Mouse (Mus musculus) right cerebral cortex, adult 18-20 months (tissue): ENCODE measurements around the gene Vipr1.
A peak's percentile ranks its signal among the peaks of the same experiment; 100 is the strongest.
"Not testable (repeated sequence)": the region's sequence is repeated elsewhere in the genome, so short reads cannot be mapped to it uniquely, and the experiment has no call there.

Experiments
- DNase-seq: peaks from one replicate; pipeline ENCODE4 v3.0.0; 2022; ENCODE audit warnings: mixed read lengths

Gene Vipr1

DNA sequence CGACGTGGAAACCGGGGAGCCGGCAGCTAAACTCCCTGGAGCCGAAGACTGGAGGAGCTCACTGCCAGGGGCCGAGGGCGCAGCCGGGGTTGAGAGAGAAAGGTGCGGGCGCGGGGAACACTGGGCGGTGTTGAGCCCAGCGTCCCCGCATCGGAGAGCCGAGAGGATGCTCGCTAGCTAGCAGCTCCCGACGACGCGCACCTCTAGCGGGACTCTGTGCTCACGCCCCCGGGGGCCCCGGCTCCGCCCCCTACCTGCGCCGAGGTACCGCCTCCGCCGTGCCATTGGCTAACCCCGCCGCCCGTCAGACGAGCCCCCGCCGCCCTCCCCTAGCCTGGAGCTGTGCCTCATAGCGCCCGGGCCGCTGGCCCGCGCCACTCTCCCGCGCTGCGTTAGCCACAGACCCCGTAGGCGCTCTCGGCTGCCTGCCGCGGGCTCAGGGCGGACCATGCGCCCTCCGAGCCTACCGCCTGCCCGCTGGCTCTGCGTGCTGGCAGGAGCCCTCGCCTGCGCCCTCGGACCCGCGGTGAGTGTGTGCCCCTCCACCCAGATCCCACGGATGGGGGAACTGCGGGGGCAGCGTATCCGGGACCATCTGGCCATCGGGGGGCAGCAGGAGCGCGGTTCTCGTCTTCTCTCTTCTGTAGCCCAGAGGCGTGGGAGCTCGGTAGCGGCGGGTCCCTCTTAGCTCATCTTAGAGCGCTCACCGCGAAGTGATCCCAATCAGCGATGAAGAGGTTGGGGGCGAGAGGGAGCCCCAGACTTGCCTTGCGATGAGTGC, at the start of gene Vipr1:
Vipr1 (plus strand) TSS at position 316 of the 781 bp plus-strand sequence.
- peak; percentile 89 for DNase-seq

DNA sequence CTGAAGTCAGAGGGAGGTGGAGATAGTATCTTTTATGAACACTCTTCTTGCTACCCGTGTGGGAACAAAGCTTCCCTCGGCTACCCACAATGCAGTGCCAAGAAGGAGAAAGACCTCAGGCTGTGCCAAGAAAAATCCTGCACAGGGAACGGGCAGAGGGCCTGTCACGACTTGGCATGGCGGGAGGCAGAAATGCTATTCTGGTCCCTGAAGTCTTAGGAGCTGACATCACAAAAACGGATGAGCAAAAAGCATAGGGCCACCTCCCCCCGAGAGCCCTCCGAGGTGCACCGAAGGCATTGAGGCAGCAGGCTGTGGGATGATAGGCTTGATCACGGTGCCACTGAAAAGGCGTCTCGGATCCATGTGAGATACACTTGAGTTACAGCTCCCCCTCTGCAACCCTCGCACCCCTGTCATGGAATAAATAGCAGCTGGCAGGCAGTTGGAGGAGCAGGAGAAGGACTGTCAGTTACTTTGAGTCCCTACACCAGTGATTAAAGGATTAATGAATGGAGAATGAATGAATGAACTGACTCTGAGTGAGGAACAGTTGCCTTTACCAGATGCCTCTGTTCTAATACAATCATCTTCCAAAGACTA, 49.5 kb upstream of the Vipr1 start:
- peak; percentile 45 for DNase-seq

DNA sequence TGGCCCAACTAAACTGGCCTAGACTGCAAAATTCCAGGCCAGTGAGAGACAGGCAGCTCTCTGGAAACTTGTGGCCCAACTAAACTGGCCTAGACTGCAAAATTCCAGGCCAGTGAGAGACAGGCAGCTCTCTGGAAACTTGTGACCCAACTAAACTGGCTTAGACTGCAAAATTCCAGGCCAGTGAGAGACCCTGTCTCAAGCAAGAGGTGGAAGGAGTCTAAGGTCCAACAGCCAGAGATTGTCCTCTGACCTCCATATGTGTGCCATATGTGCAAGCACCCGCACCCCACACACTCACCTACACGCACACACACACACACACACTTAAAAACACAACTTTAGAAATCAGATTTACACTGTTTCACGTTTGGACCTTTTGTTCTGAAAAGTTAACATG, 48.7 kb upstream of the Vipr1 start:
- DNase-seq = not testable (repeated sequence)

DNA sequence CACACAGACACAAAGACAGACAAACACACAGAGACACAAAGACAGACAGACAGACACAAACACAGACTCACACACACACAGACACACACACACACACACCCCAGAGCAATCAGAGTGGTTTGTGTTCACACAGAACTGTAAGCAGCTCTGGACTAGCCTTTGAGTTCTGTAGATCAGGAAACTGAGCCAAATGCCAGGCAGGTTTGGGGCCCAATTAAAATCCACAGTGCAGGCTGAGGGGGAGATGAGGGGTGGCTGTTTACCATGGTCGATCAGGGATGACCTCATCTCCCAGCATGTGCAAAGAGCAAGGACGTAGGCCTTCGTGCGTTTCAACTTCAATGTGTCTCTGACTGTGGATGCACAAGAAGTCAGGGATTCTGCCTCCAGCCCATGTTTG, 47.7 kb upstream of the Vipr1 start:
- no peak for DNase-seq

DNA sequence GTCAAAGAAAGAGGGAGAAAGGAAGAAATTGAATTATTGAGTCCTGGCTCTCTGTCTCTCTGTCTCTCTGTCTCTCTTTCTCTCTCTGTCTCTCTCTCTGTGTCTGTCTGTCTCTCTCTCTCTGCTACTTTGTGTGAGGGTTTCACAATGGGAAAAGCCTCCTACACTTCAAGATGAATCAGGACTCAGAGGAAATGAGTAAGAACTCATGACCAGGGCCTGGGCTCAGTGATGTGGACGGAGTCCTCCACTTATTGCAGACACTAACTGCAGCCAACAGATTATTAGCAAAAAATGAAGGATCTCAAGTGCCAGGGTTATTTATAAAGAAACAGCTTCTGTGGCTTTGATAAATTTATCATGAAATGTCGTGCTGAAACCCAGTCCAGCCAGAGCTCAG, 44.4 kb upstream of the Vipr1 start:
- DNase-seq = no peak

DNA sequence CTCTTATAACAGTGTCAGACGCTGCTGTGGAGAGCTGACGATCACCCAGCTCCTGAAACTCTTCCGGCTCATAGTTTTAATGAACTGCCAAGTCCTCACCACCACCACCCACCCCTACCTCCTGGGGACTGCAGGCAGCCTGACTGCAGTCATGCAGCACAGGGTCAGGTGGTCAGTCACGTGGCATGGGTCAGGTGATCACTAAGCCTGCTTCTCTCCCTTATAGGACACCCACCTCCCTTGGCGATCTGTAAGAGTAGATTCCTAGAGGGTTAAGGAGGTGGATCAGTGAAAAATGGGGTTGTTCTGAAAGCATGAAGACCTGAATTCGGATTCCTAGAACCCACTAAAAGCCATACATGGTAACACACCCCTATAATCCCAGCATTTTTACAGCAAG, 43.0 kb upstream of the Vipr1 start:
- peak; percentile 15 for DNase-seq

DNA sequence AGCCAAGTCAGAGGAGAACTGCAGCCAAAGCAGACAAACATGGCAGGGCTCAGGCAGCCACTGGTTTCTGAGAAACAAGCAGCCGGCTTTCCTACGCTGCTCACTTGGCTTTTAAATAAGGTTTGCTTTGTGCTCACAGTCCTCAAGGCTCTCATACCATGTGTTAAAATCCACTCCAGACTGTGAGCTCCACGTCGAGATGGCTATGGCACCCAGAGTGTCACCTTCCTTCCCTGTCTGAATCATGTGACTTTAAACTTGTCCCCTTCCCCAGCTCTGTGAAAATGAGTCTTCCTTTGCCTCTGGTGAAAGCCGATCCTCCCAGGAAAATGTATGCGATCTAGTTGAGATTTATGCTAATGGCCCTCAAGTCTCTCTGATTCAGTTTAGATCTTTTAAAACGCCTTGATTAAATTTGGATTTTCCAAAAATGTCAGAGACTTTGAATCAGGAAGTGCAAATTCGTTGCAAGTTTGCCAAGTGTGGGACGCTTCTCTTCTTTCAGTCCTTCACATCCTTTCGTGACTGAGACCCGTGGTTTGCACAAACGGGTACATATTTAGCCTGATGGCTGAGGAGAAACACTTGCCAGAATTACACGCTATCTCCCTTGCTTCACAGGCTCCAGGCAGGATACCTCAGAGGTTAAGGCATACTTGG, 42.2 kb upstream of the Vipr1 start:
- DNase-seq = peak; percentile 76

DNA sequence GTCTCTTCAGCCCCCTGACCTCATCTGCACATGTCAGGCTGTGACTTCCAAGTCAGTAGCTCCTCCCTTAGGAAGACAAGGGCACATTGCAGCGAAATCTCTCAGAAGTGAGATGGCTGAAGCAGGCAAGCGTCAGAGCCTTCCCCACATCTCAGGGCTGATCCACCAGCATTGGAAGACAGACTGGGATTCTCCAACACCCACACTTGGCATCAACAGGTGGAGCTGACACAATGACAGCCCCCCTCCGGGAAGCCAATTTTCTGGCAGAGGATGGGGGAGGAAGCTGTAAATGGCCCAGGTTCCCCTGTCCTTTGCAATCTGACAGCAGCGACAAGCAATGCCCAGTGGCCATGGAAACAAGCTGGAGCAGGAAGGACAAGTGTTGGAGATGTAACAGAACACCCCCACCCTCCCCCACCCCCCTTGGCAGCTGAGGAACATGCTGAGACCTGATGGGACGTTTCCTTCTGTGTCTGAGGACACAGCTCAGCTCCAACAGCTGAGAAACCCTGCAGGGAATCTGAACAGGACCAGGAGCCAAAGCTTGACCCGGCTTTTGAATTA, 41.6 kb upstream of the Vipr1 start:
- DNase-seq = peak; percentile 70

DNA sequence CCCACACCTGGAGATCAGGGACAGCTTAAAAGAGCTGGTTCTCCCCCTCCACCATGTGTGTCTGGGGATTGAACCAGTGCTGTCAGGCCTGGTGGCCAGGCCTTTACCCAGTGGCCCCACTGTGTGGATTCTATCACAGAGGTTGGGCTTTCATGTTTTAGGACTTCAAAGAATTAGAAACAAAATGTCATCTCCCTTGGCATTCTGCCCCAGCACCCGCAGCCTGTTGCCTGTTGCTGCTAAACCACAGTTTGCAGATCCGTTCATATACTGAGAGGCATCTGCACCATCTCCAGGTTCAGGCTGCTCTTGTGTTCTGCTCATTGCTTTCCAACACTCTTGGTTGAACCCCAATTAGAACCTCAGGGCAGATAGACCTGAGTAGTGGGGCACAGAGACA, 40.1 kb upstream of the Vipr1 start:
- DNase-seq = no peak

DNA sequence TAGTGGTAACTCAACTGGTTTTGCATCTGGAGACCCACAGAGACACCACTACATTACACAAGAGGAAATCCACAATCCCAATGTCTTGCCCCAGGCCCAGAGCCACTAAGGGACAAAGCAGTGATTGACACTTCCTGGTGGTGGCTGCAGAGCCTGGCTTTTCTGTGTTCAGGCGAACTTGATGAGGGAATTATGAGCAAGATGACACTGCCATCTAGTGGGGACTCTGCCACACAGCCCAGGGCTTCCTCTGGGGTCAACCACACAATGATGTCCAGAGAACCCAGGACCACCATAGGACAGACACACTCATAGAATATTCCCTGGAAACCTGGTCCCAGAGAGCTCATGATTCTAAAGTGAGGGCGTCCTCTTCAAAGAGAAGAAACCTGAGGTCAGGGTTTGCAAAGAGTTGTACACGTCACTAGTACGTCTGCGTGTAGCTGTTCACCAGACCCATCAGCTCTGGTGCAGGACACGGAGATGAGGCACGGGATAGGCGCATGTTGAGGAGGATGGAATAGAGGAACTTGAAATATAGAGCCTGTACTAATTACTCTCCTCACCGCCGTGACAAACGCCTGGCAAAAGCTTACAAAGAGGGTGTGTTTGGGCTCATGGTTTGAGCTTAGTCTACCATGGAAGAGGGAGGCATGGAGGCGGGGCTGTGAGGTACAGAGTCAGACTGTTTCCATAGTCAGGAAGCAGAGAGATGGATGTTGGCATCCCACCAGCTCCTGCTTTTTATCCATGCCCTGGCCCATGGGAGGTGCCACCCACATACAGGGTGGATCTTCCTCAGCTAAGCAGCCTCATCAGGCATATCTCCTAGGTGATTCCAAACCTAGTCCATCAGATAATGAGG, 36.9 kb upstream of the Vipr1 start:
- DNase-seq = peak; percentile 76

DNA sequence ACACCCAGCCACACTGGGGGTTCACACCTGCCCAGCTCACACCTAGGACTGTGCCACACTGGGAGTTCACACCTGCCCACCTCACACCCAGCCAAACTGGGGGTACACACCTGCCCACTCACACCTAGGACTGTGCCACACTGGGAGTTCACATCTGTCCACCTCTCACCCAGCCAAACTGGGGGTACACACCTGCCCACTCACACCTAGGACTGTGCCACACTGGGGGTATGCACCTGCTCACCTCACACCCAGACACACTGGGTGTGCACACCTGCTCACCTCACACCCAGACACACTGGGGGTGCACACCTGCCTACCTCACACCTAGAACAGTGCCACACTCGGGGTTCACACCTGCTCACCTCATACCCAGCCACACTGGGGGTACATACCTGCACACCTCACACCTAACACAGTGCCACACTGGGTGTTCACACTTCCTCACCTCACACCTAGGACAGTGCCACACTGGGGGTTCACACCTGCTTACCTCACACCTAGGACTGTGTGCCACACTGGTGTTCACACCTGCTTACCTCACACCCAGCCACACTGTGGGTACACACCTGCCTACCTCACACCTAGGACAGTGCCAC, 35.9 kb upstream of the Vipr1 start:
- no peak for DNase-seq

DNA sequence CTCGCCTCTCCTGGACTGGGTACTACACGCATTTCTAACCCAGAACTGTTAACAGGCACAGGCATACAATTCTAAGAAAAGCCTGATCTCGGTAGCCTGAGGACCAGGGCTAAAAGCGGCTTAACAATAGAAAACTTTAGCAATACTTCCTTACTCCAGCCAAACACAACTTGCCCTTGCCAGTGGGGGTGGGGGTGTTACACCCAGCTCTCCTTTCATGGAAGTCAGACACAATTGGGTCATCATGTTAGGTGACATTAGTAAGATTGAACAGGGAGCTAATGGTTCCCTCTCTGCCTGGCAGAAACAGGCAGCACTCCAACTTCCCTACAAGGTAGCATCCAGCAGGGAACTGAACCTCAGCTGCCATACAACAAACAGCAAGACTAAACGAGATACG, 33.1 kb upstream of the Vipr1 start:
- no peak for DNase-seq

DNA sequence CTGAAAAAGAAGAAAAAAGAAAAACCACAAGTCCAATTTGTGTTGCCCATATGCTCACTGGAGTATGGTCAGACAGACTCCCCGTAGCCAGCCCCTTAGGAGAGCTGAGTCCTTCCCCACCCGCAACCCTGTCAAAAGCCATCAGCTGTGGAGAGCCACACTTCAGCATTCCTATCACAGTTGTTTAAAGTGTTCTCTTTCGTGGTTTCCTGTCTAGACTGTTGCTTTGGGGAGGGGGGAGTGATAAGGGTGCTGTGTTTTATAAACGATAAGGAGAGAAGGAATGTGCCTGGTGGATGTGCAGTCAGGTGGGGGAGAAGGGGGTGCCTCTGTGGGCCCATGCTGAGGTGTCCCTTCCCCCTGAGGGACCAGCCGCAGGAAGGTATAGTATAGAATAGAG, 29.3 kb upstream of the Vipr1 start:
- DNase-seq = no peak

DNA sequence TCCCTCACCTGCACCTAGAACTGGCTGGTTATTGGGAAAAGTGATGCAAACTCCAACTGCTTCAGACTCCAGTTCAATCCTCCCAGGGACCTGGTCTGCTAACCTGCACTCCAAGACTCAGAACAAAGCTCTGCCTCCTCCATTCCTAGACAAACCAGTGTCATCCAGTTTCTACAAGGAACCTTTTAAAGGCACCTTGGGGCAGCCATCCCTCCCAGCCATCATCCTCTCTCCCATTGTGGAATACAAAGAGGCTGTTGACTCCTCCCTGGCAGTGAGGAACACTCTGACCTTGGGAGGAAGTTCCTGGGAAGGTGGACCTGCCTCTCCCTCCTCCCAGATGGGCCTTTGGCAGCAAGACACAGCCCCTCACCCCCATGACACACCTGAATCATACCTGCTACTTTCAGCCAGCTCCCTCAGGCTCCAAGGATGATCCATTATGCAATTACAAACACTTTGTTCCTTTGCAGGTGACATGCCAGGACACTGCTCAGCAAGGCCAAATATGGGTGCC, 28.2 kb upstream of the Vipr1 start:
- DNase-seq = no peak

DNA sequence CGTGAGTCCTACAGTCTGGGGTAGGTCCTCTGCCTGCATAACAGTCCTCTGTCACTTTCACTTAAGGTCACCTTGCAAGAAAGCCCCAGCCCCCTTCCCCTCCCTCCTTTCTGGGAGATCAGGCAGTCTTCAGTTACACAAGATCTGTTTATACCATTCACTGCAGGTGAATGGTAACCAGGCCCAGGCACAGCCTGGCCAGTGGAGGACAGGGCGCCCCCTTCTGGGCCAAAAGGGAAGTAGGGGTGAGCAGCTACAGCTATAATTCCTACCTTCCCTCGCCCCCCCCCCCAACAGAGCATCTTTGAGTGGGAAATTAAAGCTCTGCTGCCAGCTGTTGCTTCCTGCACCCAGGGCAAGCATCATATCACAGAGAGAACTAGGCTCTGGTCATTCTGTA, 26.0 kb upstream of the Vipr1 start:
- DNase-seq = no peak

DNA sequence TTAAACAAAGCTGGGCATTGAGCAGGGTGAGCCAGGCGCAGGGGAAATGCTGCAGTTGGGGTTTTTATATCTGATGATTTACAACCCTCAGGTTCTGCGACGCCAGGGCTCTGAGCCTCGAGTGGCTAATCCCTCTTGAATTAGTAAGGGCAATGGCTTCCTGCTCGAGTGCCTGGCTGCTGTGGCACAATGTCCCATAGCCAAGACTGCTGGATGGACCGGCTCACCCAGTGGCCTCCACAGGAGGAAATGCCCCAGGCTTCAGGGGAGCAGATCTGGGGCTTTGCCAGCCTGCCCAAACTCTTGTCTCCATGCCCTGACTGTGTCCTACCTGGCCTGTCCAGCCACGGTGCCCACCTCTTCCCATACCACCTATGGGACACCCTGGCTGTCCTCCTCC, 23.1 kb upstream of the Vipr1 start:
- no peak for DNase-seq

DNA sequence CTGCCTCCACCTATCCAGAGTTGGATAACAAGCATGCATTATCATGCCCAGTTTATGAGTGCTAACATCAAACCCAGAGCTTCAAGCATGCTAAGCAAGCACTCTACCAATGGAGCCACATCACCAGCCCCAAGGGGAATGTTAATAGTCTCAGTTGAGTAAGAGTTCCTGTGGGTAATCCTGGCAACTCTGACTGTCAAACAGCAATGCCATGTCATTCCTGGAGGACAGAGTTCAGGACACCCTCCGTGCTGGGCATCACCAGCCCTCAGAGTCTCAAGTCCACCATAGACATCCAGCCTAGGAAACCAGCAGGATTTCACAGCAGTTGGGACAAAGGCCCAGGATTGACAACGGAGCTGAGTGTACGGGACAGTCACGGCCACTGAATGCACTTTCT, 19.3 kb upstream of the Vipr1 start:
- no peak for DNase-seq

DNA sequence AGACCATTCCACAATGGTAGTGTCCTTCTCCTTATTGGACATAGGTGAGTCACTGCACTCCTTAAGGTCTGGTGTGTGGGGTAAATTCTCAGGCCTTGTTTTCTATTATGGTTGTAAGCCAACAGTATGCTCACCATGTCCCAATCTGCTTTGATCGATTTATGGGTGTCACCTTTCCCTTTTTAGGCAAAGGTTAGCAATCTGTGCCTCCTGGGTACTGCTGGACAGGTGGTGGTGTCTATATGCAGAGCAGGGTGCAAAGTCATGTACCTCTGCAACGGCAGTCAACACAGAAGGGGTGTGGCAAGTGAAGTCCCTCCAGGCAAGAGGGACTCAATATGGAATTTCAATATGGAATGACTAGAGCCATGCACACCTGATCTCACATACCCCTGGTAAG, 17.6 kb upstream of the Vipr1 start:
- DNase-seq = no peak

DNA sequence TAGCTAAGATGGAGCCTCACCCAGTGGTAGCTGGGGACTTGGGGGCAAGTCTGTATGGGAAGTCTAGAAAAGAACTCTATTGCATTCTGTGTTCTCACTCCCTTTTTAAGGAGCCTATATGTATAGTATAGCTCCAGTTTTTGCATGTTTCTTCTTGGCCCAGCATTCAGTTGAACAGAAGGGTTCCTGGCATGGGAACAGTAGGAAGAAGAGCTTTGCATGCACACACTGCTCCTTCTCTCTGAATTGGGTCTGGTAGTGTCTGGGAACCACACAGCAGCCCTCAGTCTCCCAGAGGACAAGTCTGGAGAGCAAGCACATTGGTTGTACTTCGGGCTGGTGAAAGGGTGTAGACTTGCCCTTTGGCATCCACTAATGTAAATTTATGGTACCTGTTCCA, 11.9 kb upstream of the Vipr1 start:
- DNase-seq = no peak

DNA sequence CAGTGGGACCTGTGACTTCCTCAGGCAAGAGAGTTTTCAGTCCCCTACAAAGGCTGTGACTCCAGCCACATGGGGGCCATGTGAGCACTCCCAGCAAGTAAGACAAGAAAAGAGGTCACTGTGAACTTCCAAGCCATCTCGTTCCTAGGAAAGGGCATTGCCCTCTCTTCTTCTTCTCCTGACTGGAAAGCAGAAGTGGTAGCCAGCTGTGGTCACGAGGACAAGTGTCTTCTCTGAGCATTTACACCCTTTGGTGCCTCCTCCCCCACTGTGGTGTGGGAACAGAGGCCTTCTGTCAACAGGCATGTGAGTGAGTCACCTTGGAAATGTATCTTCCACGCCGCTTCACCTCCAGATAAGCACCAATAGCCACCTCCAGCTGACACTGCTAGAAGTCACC, 10.6 kb upstream of the Vipr1 start:
- DNase-seq = no peak

DNA sequence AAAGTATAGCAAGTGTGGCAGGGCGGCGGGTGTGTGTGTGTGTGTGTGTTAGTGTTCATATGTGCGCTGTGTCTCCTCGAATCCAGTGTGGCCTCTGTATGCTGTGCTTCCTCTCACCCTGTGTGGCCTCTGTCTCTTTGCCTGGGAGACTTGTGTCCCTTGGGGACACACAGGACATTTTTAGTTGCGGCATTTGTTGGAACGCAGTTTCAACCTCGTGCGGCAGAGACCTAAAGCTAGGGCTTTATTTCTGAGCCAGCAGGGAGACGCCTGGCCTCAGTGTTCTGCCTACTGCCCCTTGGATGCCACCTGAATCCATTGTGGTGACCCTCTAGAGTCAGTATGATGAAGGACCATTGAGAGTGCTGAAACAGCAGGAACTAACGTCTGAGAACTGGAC, 9.6 kb upstream of the Vipr1 start:
- DNase-seq = no peak

DNA sequence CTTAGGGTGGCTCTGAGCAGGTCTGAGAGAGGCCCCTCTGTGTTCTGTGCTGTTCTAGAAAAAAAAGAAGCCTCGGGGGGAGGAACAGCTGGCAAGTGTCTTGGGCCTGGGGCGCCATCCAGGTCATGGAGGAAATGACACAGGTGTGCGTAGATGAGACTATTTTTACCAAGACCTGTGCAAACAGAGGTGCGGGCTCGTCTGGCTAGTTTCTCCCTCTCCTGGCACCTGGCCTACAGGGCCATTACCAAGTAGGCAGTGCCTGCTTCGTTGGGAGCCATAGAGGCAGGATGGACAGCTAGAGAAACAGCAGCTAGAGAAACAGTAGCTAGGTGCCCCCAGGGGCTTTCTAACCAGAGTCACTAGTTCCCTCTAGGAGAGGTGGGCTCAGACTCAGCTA, 9.2 kb upstream of the Vipr1 start:
- no peak for DNase-seq
